Mouse (Mus musculus) stomach, postnatal 0 days (tissue): ENCODE results near the gene Rgl2.
"Not testable (repeated sequence)": the region's sequence is repeated elsewhere in the genome, so short reads cannot be mapped to it uniquely, and the experiment has no call there.

ENCODE experiments used
- CTCF ChIP-seq: IDR thresholded peaks from 2 replicates; pipeline ENCODE4 v1.5.1; 2016; ENCODE audit warnings: antibody characterized with exemption, low read depth, mild to moderate bottlenecking, moderate library complexity
- EP300 ChIP-seq: optimal IDR thresholded peaks from 2 replicates; pipeline ENCODE3; 2016; ENCODE audit warnings: antibody characterized with exemption

DNA sequence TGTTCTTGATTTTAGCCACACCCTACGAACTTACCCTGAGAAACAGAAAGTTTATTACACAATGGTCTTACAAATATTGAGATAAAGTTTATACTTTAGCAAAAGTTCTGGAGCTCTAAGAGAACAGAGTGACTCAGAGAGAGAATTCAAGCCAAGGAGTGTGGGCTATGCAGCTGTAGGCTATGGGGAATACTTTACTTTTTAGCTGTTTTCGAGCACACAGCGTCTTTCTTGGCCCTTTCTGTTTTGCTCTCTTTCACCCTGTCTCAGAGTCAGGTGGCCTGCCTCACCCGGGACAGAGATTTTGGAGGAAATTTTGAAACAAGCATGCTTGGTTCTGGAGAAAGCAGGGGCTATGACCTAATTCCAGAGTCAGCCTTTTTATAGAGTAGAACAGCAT lies 31.1 kb upstream of the Rgl2 start:
- not testable (repeated sequence) for TF ChIP-seq CTCF, EP300
